Mouse (Mus musculus) ES-Bruce4 (cell line): ENCODE results near the gene Rbpjl.

ENCODE experiments used
- CTCF ChIP-seq: IDR thresholded peaks from one replicate; pipeline ENCODE4 v1.8.1; 2011; ENCODE audit warnings: low read depth, low read length
- EP300 ChIP-seq: IDR thresholded peaks from 2 replicates; pipeline ENCODE4 v1.6.1; 2011; ENCODE audit warnings: low read depth, low read length; ENCODE audit not compliant: insufficient read depth
- POLR2A ChIP-seq: IDR thresholded peaks from one replicate; pipeline ENCODE4 v1.8.1; 2011; ENCODE audit warnings: low read length; ENCODE audit not compliant: insufficient read depth

- TF ChIP-seq POLR2A (no peak), CTCF (no peak), EP300 (no peak)
Observed at GRCm38 (mm10) chr2:164456413-164456812, 53.5 kb downstream of the Rbpjl start.
